Mouse (Mus musculus) lung, postnatal 4 days (tissue): ENCODE results near the gene Rad51c.
"Not testable (repeated sequence)": the region's sequence is repeated elsewhere in the genome, so short reads cannot be mapped to it uniquely, and the experiment has no call there.

Experiments used
- DNase-seq, 2 experiments: peaks; one replicate each; pipeline ENCODE4 v3.0.0; 2021

Rad51c gene

GRCm38 (mm10) chr11:87432447-87432846, 27.7 kb upstream of the Rad51c start:
- DNase-seq: no peak

- DNase-seq: not testable (repeated sequence)
These were observed 27.1 kb upstream of the Rad51c start for GRCm38 (mm10) chr11:87431813-87432212.

- DNase-seq: no peak
These were observed 25.6 kb upstream of the Rad51c start for GRCm38 (mm10) chr11:87430374-87430773.

- no peak for DNase-seq
These were observed 24.6 kb upstream of the Rad51c start for GRCm38 (mm10) chr11:87429363-87429762.

GRCm38 (mm10) chr11:87428051-87428673, 23.4 kb upstream of the Rad51c start:
- no peak for DNase-seq

- DNase-seq: no peak
These were observed 22.7 kb upstream of the Rad51c start for GRCm38 (mm10) chr11:87427273-87428050.

GRCm38 (mm10) chr11:87426450-87427250, 21.9 kb upstream of the Rad51c start:
- DNase-seq: peak; percentile 85 to 89

GRCm38 (mm10) chr11:87426121-87426449, 21.3 kb upstream of the Rad51c start:
- no peak for DNase-seq

GRCm38 (mm10) chr11:87423551-87424325, 19.0 kb upstream of the Rad51c start:
- DNase-seq: no peak

GRCm38 (mm10) chr11:87422511-87423340, 18.0 kb upstream of the Rad51c start:
- peak; percentile 87 to 90 for DNase-seq

GRCm38 (mm10) chr11:87421760-87422201, 17.0 kb upstream of the Rad51c start:
- DNase-seq: peak in 1 of 2 experiments; percentile 29

GRCm38 (mm10) chr11:87420861-87421260, 16.1 kb upstream of the Rad51c start:
- DNase-seq: no peak

GRCm38 (mm10) chr11:87416120-87416519, 11.4 kb upstream of the Rad51c start:
- DNase-seq: no peak

- not testable (repeated sequence) for DNase-seq
These were observed 8.7 kb upstream of the Rad51c start for GRCm38 (mm10) chr11:87413412-87413811.

GRCm38 (mm10) chr11:87404111-87404853, 472 bp downstream of the Rad51c start:
- DNase-seq: peak; percentile 97 to 98

- DNase-seq: no peak
These were observed 6.4 kb downstream of the Rad51c start for GRCm38 (mm10) chr11:87398402-87398801.

GRCm38 (mm10) chr11:87393855-87394254, 10.9 kb downstream of the Rad51c start:
- peak in 1 of 2 experiments; percentile 37 for DNase-seq

GRCm38 (mm10) chr11:87385676-87386075, 19.1 kb downstream of the Rad51c start:
- DNase-seq: no peak

GRCm38 (mm10) chr11:87384551-87384950, 20.2 kb downstream of the Rad51c start:
- DNase-seq: no peak

GRCm38 (mm10) chr11:87367865-87368580, 36.7 kb downstream of the Rad51c start:
- no peak for DNase-seq
